Mouse (Mus musculus): ENCODE measurements around the gene Ece2.

Ece2 gene

DNA sequence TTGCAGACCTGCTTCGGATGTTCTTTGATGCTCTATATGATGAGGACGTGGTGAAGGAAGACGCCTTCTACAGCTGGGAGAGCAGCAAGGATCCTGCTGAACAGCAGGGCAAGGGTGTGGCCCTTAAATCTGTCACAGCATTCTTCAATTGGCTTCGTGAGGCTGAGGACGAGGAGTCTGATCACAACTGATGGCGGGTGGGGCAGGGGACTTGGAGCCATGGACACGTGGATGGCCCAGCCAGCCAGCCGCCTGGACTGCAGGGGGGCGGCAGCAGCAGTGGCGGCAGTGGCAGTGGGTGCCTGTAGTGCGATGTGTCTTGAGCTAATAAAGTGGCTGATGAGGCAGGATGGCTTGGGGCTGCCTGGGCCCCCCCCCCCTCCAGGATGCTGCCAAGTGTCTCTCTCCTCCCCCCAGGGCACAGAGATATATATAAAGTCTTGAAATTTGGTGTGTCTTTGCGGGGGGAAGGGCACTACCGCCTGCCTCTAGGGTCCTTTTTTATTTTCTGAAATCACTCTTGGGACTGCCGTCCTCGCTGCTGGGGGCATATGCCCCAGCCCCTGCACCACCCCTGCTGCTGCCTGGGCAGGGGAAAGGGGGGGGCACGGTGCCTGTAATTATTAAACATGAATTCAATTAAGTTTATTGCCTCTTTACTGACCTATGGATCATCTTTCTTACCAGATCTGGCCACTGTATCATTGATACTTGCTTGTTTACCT lies 62.8 kb downstream of the Ece2 start:
- DNase-seq: peak in 1 of 2 experiments; percentile 2

DNA sequence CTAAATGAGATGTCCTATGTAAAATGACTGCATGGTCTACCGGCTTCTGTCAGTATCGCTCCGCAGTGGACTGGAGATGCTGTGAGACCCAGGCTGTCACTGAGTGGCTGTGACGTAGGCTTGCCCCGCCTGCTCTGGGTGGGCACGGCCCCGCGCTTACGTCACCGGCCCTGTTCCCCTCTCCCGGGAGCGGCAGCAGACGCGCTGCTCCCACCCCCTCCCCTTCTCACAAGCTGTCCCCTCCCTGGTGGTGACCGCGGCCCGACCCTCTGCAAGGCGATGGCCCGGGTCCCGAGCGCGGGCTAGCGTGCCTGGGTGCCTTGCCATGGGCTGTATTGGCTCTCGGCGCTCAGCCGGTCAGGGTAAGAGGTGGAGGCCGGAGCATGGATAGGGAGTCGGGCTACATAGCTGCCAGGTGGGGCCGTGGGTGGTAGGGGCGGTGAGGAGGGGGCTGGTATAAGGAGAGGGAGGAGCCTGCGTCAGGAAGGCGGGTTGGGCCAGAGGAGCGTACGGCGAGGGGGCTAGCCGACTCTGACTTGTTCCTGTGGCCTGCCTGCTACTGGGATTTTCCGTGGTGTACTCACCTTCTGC lies 63.6 kb downstream of the Ece2 start, which contains the start of gene Fam131a:
TSS of gene Fam131a (plus strand) at position 131 of the 591 bp plus-strand sequence.
- peak; percentile 81 to 87 for DNase-seq

DNA sequence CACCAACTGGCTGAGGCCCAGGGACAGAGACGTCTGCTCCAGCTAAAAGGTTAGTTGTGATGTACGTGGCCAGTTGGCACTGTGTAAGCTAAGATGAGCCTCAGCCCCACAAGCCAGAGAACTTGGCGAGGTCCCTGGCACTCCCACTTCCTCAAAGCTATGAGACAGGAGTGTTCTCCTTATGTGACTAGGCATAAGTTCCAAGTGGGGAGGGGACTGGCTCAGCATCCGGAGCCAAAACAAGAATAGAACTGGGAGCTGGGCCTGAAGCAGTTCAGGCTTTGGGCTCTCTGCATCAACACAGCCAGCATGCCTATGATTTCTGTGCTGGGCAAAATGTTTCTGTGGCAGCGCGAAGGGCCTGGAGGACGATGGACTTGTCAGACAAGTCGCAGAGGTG lies 65.2 kb downstream of the Ece2 start:
- DNase-seq: peak in 1 of 2 experiments; percentile 1

DNA sequence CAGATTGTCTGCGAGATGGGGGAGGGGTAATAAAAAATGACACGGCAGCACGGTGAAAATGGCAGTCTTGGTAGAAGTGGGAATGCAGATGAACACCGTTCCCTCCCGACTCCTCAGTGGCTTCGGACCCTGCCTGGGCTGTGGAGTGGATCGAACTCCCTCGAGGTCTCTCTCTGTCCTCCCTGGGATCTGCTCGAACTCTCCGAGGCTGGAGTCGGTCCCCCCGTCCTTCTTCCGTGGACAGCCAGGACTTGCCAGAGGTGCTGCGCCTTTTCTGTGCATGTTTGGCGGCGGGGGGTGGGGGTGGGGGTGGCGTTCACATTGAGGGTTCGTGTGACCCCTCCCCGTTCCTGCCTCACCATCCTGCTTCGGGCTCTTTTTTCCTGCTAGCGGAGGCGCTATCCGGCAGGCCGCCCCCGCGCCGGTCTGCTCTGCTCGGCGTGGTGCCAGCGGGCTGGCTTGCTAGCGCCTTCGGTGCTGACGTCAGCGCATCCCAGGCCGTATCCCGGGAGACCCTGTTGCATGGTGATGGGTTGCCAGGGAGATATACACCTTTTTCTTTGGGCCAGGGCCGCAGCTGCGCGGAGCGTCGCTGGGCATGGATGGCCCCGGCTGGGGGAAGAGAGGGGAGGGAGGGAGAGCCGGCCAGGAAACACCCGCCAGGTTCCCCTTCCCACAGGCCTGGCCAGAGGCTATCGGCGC lies 66.1 kb downstream of the Ece2 start:
- peak; percentile 17 to 37 for DNase-seq

All from thymus, postnatal 36 days (tissue).